Mouse (Mus musculus): Measurements from ENCODE around the gene Tmigd1. TPM values are rescaled to one million over a fixed set of nuclear protein-coding genes. Genes with fewer than 3 reads are reported as not detected.

The Tmigd1 gene
- polyA plus RNA-seq (2014; fragmentation: Nextera tagmentation; extraction: Ambion mirVana): not detected in 2 replicates

DNA sequence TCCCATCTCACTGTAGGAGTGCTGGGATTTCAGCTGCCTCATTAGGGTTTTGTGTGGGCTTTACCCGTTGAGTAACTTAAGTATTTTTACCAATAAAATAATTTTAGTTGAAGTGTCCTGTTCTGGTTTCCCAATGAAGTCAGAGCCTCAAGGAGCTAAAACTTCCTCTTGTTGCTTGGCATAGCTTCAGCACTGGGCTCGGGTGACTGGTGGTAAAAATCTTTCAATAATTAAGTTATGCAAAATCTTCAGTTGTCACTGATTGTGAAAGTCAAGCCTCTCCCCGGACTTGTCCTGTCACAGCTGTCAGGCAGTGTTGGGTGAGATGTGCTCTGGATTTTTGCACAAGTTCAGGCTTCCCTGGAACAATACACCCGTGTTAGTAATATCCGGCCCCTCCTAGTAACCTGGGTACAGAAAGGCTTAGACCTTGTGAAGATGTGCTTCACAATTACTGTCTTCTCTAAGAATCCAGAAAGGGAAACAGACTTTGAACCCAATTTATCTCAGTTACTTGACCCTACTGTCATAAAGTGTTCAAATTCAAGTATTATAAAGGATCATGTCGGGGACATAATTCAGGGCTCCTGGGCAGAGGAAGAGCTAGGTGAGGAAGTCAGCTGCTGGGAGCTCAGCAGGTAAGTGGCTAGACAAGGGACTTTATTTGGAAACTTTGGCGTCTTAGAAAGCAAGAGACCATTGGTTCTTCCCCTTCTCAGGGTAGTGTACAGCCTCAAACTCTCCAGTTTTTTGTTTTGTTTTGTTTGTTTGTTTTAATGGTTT is at the start of gene Tmigd1:
TSS of gene Tmigd1 (plus strand) at position 581 of the 783 bp plus-strand sequence.
- Histone ChIP-seq H3K4me3 (ENCODE audit: low read depth, low read length) (no peak within 1 kb of the TSS), H3K9ac (ENCODE audit: low read length) (no peak within 1 kb of the TSS), H3K4me1 (ENCODE audit: control insufficient read depth, insufficient read depth, low read length) (peaks cover 3% of the 10 kb centered on the region; the same call in 1 of the 2 replicates), H3K36me3 (ENCODE audit: control insufficient read depth, insufficient read depth, low read length) (no peaks in the 10 kb centered on the region), H3K27ac (ENCODE audit: low read depth, low read length) (no peak within 1 kb of the TSS), H3K4me2 (no peak within 1 kb of the TSS), H3K27me3 (ENCODE audit: control insufficient read depth, insufficient read depth, low read length) (no peaks in the 10 kb centered on the region), H3K9me3 (ENCODE audit: control insufficient read depth, low read length) (no peaks in the 10 kb centered on the region)
- DNase-seq (ENCODE audit: low spot score, missing footprints): no peak
- no peak for ATAC-seq (ENCODE audit: low FRiP score)
- 79% methylated on average over 7 of the region's 7 CpGs for WGBS

DNA sequence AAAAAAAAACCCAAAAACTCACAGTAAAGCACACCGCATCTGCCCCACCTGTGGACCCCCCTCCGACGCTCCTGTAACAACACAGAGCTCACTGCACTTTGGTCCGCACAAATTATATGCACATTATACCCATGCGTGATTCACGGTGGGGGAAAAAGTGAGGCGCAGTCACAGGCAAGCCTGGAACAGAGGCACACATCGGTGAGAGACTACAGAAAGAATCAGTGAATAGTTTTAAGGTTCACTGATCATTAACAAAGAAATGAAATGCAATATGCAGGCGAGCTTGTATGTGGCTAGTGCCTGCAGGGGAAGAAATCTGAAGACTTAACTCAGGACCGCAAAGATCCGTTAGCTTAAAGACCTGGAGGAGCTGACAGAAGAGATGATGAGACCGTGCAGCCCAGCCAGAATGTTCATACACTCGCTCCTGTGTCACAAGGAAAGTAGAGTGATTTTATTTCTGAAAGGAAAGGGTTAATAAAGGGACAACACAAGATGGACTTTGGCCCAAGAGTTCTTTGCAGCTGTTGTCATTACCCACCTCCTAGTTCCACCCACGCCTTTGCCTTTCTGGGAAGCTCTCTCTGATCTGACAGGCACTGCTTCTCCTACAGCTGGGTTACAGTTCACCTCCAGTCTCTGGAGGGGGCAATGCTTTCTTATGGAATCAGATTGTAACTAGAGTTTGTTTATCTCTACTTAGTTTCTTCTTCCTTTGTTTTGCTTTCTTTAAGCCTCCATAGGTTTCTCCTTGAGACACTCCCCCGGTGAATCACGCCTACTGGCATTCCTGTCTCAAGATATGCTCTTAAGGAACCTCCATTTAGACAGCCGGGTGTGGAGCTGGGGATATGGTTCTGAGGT is 47.3 kb upstream of the Tmigd1 start:
- no peak overlapping the region for H3K4me2 ChIP-seq
- ATAC-seq (ENCODE audit: low FRiP score): no peak
- DNase-seq (ENCODE audit: low spot score, missing footprints): no peak
- H3K36me3 ChIP-seq (ENCODE audit: control insufficient read depth, insufficient read depth, low read length): no peaks in the 10 kb centered on the region
- 56% methylated on average over 17 of the region's 17 CpGs for WGBS
- H3K9ac ChIP-seq (ENCODE audit: low read length): no peak overlapping the region
- H3K4me3 ChIP-seq (ENCODE audit: low read depth, low read length): no peak overlapping the region
- no peaks in the 10 kb centered on the region for H3K27me3 ChIP-seq (ENCODE audit: control insufficient read depth, insufficient read depth, low read length)
- H3K27ac ChIP-seq (ENCODE audit: low read depth, low read length): no peak overlapping the region
- H3K9me3 ChIP-seq (ENCODE audit: control insufficient read depth, low read length): no peaks in the 10 kb centered on the region; the same call in 1 of the 2 replicates
- H3K4me1 ChIP-seq (ENCODE audit: control insufficient read depth, insufficient read depth, low read length): no peaks in the 10 kb centered on the region

DNA sequence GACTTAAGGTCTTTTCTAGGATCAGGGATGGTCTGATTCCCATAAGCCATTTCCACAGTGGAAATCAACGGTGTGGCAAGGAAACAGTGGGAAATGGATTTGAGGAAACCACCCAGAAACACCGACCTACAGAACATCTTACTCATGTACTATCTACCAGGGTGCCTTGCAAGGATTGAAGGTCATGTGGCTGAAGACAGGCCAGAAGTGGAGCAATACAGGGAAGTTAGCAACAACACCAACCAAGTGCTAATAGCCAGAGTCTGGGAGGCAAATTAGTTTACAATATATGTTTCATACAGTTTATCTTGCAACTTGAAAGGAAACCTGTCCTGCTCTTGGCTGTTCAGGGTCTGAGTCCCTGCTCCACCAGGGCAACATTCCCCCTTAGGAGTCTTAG is 45.4 kb upstream of the Tmigd1 start:
- no peak overlapping the region for H3K4me3 ChIP-seq (ENCODE audit: low read depth, low read length)
- H3K27me3 ChIP-seq (ENCODE audit: control insufficient read depth, insufficient read depth, low read length): no peaks in the 10 kb centered on the region
- ATAC-seq (ENCODE audit: low FRiP score): no peak
- no peaks in the 10 kb centered on the region for H3K36me3 ChIP-seq (ENCODE audit: control insufficient read depth, insufficient read depth, low read length)
- H3K4me2 ChIP-seq: no peak overlapping the region
- H3K9me3 ChIP-seq (ENCODE audit: control insufficient read depth, low read length): no peaks in the 10 kb centered on the region; the same call in 1 of the 2 replicates
- no peak overlapping the region for H3K27ac ChIP-seq (ENCODE audit: low read depth, low read length)
- 91% methylated on average over 2 of the region's 2 CpGs for WGBS
- no peaks in the 10 kb centered on the region for H3K4me1 ChIP-seq (ENCODE audit: control insufficient read depth, insufficient read depth, low read length)
- no peak overlapping the region for H3K9ac ChIP-seq (ENCODE audit: low read length)
- no peak for DNase-seq (ENCODE audit: low spot score, missing footprints)

DNA sequence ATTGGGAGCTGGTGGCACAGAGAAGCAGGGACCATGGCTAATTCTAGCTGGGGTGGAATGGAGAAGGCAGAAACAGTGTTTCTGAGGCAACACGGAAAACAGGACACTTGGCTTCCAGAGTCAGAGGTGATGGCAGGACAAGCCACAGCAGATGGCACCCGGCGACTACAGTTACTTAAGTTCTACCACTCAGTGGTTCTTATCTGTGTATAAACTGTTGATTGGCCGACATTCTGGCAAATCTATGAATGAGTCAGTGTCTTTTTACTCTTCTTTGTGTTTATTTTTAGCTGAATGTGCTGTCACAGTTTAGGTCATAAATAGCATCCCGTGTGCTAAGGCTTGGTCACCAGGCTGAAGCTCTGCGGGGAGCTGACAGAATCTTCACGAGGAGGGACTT is 44.8 kb upstream of the Tmigd1 start:
- H3K27me3 ChIP-seq (ENCODE audit: control insufficient read depth, insufficient read depth, low read length): no peaks in the 10 kb centered on the region
- no peaks in the 10 kb centered on the region for H3K4me1 ChIP-seq (ENCODE audit: control insufficient read depth, insufficient read depth, low read length)
- 88% methylated on average over 7 of the region's 7 CpGs for WGBS
- H3K36me3 ChIP-seq (ENCODE audit: control insufficient read depth, insufficient read depth, low read length): no peaks in the 10 kb centered on the region
- H3K27ac ChIP-seq (ENCODE audit: low read depth, low read length): no peak overlapping the region
- no peaks in the 10 kb centered on the region for H3K9me3 ChIP-seq (ENCODE audit: control insufficient read depth, low read length)
- no peak overlapping the region for H3K4me2 ChIP-seq
- no peak for DNase-seq (ENCODE audit: low spot score, missing footprints)
- no peak overlapping the region for H3K9ac ChIP-seq (ENCODE audit: low read length)
- no peak for ATAC-seq (ENCODE audit: low FRiP score)
- no peak overlapping the region for H3K4me3 ChIP-seq (ENCODE audit: low read depth, low read length)

DNA sequence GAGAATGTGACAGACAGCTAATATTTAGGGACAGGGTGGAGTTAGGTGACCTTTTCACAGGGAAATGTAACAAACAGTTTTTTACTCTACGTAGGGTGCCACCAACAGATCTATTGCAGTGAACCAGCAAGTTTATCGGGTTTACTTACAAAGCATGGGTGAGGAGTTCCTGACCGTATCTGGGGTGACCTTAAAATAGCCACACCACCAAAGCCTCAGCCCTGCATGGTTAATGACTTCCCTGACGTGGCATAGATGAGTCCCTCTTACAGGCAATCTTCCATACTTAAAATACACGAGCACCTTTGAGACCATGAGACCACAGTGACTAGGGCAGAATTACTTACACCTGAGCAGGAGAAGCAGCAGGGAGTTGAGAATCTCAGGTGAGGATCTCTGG is 43.2 kb upstream of the Tmigd1 start:
- no peak for DNase-seq (ENCODE audit: low spot score, missing footprints)
- Histone ChIP-seq H3K27me3 (ENCODE audit: control insufficient read depth, insufficient read depth, low read length) (no peaks in the 10 kb centered on the region), H3K27ac (ENCODE audit: low read depth, low read length) (no peak overlapping the region), H3K36me3 (ENCODE audit: control insufficient read depth, insufficient read depth, low read length) (no peaks in the 10 kb centered on the region), H3K4me2 (no peak overlapping the region), H3K4me1 (ENCODE audit: control insufficient read depth, insufficient read depth, low read length) (no peaks in the 10 kb centered on the region), H3K4me3 (ENCODE audit: low read depth, low read length) (no peak overlapping the region), H3K9me3 (ENCODE audit: control insufficient read depth, low read length) (no peaks in the 10 kb centered on the region), H3K9ac (ENCODE audit: low read length) (no peak overlapping the region)
- no peak for ATAC-seq (ENCODE audit: low FRiP score)
- 81% methylated on average over 5 of the region's 5 CpGs for WGBS

DNA sequence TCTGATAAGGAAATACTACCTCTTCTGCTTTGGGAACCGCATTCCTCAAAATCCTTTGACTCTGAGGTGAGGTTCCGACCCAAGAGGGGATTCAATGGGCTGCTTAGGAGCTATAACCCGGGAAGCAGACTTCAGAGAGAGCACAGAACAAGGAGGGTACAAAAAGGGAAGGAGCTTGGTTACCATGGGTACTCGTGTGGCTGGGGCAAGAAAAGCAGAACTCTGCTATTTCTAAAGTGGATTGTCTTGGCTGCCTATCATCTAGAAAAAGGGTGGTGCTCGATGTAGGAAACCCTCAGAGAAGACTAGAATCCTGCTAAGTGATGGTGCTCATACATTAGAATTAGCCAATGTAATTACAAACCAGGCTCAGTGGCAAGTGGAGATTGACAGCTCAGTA is 42.7 kb upstream of the Tmigd1 start:
- no peaks in the 10 kb centered on the region for H3K9me3 ChIP-seq (ENCODE audit: control insufficient read depth, low read length)
- no peak overlapping the region for H3K9ac ChIP-seq (ENCODE audit: low read length)
- no peaks in the 10 kb centered on the region for H3K36me3 ChIP-seq (ENCODE audit: control insufficient read depth, insufficient read depth, low read length)
- H3K27ac ChIP-seq (ENCODE audit: low read depth, low read length): no peak overlapping the region
- H3K27me3 ChIP-seq (ENCODE audit: control insufficient read depth, insufficient read depth, low read length): no peaks in the 10 kb centered on the region
- ATAC-seq (ENCODE audit: low FRiP score) (no peak), DNase-seq (ENCODE audit: low spot score, missing footprints) (no peak)
- no peaks in the 10 kb centered on the region for H3K4me1 ChIP-seq (ENCODE audit: control insufficient read depth, insufficient read depth, low read length)
- WGBS: 56% methylated on average over 5 of the region's 5 CpGs
- H3K4me3 ChIP-seq (ENCODE audit: low read depth, low read length): no peak overlapping the region
- H3K4me2 ChIP-seq: no peak overlapping the region

DNA sequence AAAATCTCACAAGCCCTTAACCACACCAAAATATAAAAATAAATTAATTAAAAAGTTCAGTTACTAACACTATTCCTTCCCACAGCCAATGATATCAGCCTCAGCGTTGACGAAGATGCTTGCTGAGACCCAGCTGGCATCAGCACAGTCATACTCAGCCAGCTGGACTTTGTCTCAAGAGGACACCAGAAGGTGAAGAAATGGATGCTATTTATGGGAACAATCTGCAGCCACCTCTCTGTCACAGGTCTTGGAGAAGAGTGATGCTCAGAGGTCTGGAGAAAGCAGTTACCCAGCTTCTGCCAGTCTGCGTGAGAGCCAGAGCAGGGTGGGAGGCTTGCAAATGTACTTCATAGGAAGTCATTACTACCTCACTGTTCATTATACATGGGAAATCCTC is 40.8 kb upstream of the Tmigd1 start:
- no peaks in the 10 kb centered on the region for H3K27me3 ChIP-seq (ENCODE audit: control insufficient read depth, insufficient read depth, low read length)
- H3K36me3 ChIP-seq (ENCODE audit: control insufficient read depth, insufficient read depth, low read length): no peaks in the 10 kb centered on the region
- H3K9ac ChIP-seq (ENCODE audit: low read length): no peak overlapping the region
- WGBS: 93% methylated on average over 3 of the region's 3 CpGs
- no peak overlapping the region for H3K4me3 ChIP-seq (ENCODE audit: low read depth, low read length)
- ATAC-seq (ENCODE audit: low FRiP score) (no peak), DNase-seq (ENCODE audit: low spot score, missing footprints) (no peak)
- no peak overlapping the region for H3K27ac ChIP-seq (ENCODE audit: low read depth, low read length)
- H3K4me1 ChIP-seq (ENCODE audit: control insufficient read depth, insufficient read depth, low read length): no peaks in the 10 kb centered on the region
- H3K9me3 ChIP-seq (ENCODE audit: control insufficient read depth, low read length): no peaks in the 10 kb centered on the region
- H3K4me2 ChIP-seq: no peak overlapping the region

DNA sequence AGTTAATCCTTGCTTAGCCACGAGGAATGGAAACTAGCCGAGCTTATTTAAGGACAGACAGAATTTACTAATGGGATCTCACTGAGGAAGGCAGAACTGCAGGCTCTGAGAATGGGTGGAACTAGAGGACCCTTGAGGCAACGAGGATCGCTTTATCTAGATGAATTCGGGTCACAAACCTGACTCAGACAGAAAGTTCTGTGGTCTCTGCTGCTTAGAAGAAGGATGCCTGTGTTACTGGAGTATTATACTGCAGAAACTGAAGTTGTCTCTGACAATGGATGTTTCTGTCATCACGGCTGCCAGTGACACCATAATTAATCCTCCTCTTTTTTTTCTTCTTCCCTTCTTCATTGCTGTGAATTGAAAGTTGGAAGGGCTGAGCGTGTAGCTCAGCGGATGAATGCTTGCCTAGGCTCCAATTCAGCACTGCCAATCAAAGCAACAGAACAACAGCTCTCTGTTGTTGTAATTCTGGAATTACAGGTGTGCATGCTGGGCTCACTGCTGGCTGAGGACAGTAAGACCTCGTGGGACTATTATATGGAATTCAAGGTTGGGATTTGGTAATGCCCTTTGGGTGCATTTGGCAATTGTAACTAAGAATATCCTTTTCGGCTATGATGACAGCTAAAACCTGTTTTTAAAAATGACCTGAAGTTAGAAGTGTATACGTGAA is 29.3 kb upstream of the Tmigd1 start:
- Histone ChIP-seq H3K4me1 (ENCODE audit: control insufficient read depth, insufficient read depth, low read length) (no peaks in the 10 kb centered on the region), H3K9ac (ENCODE audit: low read length) (no peak overlapping the region), H3K27me3 (ENCODE audit: control insufficient read depth, insufficient read depth, low read length) (no peaks in the 10 kb centered on the region), H3K27ac (ENCODE audit: low read depth, low read length) (no peak overlapping the region), H3K4me2 (no peak overlapping the region), H3K4me3 (ENCODE audit: low read depth, low read length) (no peak overlapping the region), H3K36me3 (ENCODE audit: control insufficient read depth, insufficient read depth, low read length) (no peaks in the 10 kb centered on the region), H3K9me3 (ENCODE audit: control insufficient read depth, low read length) (no peaks in the 10 kb centered on the region)
- ATAC-seq (ENCODE audit: low FRiP score) (no peak), DNase-seq (ENCODE audit: low spot score, missing footprints) (peak; percentile 26)
- 68% methylated on average over 11 of the region's 11 CpGs for WGBS

DNA sequence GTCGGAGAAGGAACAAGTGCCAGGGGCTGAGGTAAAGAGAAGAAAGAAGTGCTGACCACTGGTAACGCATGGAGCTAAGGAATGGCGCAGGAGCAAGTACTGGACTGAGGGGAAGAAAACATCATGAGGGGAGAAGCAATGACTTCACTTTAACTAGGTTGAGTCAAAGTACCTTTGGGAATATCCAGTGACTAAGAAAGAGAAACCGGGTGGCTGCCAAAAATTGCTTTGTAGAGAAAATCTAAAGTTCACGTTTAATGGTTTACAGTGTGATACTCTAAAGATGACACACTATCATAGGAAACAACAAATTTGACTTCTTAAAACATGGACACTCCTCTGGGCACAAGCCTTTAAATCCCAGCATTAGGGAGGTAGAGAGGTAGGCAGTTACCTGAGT is 28.1 kb upstream of the Tmigd1 start:
- Histone ChIP-seq H3K36me3 (ENCODE audit: control insufficient read depth, insufficient read depth, low read length) (no peaks in the 10 kb centered on the region), H3K9ac (ENCODE audit: low read length) (no peak overlapping the region), H3K4me3 (ENCODE audit: low read depth, low read length) (no peak overlapping the region), H3K4me1 (ENCODE audit: control insufficient read depth, insufficient read depth, low read length) (no peaks in the 10 kb centered on the region), H3K9me3 (ENCODE audit: control insufficient read depth, low read length) (no peaks in the 10 kb centered on the region), H3K27ac (ENCODE audit: low read depth, low read length) (no peak overlapping the region), H3K4me2 (no peak overlapping the region), H3K27me3 (ENCODE audit: control insufficient read depth, insufficient read depth, low read length) (no peaks in the 10 kb centered on the region)
- WGBS: 90% methylated on average over 5 of the region's 5 CpGs
- ATAC-seq (ENCODE audit: low FRiP score): no peak
- DNase-seq (ENCODE audit: low spot score, missing footprints): no peak

Data from midbrain, embryonic 11.5 days (tissue).